Mouse (Mus musculus): ENCODE measurements around the gene 5330417H12Rik.

The 5330417H12Rik gene

DNA sequence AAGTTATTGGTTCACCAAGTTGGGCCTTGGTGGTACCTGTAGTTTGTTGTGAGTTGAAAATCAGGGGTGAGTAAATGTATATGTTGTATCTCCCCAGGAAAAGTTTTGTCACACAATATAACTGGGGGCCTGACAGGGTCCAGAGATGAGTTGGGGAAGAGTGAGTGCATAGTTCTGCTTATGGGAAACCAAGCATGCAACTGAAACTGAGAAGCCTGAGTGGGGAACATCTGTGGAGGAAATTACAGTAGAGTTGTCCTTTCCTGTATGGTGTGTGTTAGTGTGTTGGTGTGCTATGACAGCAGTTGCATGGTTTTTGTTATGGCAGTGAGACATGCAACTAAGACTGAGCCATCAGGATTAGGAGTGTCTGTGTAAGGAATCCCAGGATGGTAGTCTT, 3.4 kb upstream of the 5330417H12Rik start:
- in situ Hi-C loops (cut with MboI, MseI), result no loop called here

DNA sequence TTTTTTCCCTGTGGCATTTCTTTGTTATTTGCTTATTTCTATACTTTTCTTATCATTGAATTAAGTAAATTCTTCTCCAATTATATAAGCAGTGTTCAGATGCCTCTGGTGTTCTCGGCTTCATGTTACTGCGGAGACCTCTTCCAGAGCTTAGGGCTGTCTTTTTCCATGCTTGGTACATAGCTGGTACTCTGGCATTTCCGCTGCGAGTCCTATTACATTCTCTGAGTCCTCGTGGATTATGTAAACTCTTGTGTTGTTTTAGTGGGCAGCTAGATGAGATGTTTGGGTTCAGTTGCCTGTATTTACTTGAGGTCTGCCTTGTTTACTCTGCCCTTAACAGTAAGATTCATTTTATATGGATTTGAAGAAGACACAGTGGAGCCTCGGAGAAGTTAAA, 820 bp upstream of the 5330417H12Rik start:
- in situ Hi-C loops (cut with MboI, MseI), result no loop called here

DNA sequence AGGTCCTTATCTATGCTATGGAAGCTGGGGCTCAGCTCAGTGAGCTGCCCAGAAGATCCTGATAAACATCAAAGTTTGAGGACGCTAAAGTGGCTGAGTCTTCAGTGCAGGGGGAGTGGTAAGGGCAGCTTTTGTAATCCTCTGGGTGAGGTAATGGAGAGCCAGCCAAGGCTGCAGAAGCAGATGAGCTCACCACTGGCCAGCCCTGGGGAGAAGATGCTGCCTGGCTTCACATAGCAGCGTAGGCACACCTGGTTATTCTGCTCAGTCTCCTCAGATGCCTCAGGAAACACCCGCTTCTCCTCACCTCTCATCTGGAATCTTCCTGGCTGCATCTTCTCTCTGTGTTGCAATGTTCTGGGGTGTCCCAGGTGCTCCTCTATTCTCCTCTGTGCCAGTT, 529 bp downstream of the 5330417H12Rik start:
- in situ Hi-C loops (cut with MboI, MseI), result no loop called here

DNA sequence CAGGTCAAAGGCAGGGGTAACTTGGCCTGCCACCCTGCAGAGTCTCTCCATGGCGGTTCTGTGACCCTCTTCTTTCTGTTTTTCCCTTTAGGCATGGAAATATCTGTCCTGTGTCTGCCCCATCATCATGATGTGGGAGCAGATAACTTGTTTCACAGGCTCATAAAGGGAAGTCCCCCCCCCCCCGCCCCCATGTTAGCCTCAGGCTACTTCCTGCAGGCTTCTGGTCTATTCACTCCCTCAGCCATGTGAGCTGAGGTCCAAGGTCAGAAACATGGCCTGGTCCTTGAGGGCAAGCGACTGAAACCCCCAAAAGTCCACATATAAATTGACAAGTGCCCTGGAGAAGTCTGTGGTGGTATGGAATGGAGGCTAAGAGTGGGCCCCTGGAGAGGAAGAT, 4.8 kb downstream of the 5330417H12Rik start:
- in situ Hi-C loops (cut with MboI, MseI), result no loop called here

DNA sequence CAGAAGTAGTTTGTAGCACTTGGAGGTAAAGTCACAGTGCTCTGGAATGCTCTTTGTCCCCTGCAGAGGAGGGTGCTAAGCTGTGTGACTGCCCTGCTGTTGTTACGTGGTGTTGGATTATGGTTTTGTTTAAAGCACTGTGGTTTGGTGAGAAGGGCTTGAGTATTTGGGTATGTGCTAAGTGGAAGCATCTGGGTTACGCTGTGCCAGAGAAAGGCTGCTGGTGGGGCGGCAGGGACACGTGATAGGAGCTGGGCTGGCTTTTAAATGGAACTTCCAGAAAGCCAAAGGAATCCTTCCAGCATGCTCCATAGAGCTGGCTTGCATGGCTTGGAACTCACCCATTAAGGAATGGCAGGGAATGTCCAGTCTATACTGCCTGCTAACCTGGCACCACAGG, 5.7 kb downstream of the 5330417H12Rik start:
- in situ Hi-C loops (cut with MboI, MseI), result no loop called here

DNA sequence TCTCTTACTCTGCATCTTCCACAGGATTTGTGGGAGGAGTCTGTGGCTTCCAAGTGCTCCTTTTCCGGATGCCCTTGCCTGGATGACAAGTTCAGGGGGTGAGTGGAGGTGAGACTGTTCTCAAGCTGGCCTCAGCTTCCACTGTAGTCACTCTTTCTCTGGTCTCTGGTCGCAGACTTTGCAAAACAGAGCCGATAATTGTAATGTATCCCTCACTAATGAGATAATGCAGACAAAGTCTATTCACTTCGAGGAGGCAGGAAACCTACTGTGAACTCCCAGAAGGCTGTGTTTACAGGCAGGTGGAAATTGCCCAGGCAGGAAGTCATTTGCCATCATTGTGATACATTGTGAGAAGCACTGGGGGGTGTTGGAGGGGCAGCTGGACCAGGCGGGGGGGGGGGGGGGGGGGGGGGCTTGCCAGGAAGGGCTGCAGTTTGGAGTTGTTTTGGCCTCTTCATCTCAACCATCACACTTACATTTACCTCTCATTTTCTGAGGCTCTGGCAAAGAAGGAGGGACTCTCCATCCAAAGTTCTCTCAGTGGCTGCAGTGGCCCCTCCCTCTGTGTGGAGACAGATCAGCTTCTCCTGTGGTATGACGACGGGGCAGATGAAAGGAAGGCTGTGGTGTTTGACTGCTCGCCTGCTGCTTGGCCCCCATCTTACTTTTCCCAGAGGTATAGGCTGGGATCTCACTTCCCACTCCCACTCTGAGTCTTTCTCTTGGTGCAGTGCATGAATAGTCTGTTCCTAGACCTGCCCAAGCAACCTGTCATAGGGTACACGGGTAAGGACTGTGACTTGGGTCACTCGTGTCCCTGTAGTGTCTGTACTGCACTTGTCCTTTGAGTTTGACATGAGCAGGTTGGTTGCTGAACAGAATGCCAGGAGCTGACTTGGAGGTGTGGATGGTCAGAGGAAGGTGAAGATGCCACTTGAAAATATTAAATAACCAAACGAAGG, 6.7 kb downstream of the 5330417H12Rik start:
- in situ Hi-C loops (cut with MboI, MseI), result no loop called here

DNA sequence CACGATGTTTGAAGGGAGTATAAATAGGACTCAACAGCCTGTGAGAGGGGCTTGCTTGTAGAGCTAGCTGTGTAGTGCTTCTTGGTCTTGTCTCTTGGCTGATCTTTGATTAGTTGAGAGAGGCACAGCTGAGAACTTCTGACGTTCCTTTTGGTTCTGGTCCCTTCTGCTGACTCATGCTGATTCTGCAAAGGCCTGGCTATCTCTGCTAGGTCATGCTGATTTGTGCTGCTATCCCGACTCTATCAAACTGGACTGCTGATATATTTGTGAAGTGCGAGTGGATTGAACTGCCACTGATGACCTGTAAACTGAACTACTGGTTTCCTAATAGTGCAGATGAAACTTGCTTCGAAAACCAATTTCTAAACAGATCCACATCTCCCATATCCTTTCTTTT, 14.1 kb downstream of the 5330417H12Rik start:
- in situ Hi-C loops (cut with MboI, MseI), result no loop called here

DNA sequence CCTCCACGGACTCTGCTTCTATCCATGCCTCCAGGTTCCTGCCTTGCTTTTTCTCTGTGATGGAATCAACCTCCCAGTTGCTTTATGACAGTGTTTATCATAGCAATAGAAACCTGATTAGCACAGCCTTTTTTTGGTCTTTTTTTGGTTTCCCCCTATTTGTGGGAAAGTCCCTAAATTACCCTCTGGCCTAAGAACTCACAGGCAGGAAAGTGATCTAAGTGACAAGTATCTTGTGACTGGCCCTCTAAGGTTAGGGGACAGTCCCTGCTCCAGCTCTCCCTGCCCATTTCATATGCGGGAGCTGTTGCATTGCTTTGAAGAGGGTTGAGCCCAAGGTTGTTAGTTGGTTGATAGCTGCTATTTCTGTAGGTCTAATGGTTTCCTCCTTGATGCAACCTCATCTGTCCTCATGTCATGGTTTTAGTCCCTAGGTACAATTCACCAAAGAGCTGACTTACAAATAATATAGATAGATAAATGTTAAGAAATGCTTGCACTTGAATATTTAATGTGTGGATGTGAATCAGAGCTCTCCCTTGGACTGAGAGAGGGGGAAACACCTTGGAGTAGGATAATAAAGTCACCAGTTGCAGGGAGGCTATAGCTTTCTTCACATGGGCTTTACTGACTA, 15.2 kb downstream of the 5330417H12Rik start:
- in situ Hi-C loops (cut with MboI, MseI), result no loop called here

DNA sequence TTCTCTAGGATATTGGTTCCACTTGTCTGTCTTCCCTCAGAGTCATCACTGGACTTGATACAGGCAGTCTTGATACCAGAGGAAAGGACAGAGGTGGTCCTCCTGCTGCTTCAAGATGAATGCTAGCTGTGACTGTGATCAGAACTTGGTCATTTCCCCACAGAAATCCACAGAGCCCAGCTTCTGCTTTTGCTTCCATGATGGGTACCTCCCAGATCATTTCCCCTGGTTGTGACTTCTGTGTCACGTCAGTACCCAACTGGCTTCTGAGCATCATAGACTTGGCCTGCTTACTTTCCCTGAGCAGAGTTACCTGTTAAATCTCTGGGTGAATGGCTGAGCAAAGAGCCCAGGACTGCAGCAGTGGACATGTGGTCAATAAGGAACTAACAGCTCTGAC, 17.2 kb downstream of the 5330417H12Rik start:
- in situ Hi-C loops (cut with MboI, MseI), result no loop called here

DNA sequence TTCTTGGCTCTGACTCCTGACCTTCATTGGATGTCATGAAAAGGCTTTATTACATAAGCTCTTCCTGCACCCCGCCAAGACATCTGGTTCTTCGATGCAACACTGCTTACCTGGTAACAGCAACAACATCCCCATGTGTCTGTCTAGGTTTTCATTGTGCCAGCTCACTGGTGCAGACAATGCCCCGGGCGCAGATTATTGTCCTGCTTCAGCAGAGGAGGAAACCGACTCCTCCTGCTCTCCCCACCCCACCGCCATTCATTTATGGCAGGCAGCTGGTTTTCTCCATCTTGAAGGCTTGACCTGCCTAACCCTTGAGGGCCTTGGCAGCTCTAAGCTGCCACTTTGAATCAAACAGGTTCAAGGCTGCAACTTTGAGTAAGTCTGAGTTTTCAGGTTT, 22.0 kb downstream of the 5330417H12Rik start:
- in situ Hi-C loops (cut with MboI, MseI), result no loop called here

DNA sequence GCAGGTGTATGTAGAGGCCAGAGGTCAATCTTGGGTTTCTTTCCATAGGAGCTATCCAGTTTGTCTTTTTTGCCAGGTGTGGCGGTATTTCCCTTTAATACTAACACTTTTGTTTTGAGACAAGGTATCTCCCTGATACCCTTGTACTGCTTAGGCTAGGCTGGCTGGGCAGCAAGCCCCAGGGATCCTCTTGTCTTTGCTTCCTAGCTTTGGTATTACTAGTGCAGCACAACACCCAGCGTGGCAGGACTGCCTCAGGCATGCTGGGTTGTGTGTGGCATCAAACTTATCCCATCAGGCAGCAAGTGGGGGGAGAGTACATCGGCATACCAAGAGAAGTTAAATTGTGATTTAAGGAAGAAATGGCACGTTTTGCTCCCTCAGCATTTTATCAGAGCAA, 22.5 kb downstream of the 5330417H12Rik start:
- in situ Hi-C loops (cut with MboI, MseI), result no loop called here

DNA sequence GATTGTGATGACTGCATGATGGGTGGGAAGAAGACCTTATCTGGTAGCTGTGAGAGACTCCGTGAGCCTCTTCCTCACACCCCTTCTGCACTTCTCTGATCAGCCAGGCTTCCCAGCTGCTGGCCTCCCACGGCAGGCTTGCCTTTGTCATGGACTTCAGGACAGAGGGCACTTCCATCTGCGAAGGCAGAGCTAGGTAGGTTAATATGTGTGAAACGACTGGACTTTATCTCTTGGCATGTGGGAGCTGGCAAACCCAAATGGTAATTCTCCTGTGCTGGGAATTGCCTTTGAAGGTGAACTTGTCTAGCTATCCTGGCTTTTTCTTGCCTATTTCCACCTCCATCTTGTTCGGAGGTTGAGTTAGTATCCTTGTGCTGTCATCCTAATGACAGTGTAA, 24.3 kb downstream of the 5330417H12Rik start:
- in situ Hi-C loops (cut with MboI, MseI), result no loop called here

DNA sequence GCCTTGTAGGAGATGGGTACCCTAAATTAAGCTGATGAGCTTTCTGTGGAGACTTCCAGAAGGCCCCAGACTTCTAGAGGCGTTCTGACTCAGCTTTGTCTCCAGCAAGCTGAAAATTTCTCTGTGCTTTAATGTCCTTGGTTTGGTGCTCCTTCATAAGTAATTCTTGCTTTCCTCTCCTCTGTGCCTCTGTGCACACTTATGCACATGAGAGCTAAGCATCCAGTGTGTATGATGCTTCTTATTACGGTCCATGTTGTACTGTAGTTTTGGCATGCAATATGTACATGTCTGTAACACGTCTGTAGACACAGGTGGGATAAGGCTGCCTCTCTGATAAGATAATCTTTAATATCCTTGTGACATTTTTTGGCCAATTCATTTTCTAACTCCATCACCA, 27.0 kb downstream of the 5330417H12Rik start:
- in situ Hi-C loops (cut with MboI, MseI), result no loop called here

DNA sequence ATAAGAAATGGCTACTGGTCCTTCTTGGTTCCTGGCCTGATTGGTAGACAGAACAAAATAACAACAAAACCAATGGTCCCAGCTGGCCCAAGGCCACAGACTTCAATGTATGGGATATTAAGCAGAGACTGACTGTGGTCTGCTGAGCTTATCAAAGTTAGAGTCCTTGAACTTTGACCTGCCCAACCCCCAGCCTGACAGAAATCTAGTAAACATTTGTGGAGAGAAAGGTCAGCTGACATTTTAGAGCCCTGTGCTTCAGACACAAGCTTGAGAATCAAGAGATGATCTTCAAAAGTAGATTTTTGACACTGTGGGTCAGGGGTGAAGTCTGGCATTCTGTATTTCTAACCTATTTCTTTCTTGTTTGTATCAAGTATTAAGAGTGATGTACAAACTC, 28.2 kb downstream of the 5330417H12Rik start:
- in situ Hi-C loops (cut with MboI, MseI), result no loop called here

DNA sequence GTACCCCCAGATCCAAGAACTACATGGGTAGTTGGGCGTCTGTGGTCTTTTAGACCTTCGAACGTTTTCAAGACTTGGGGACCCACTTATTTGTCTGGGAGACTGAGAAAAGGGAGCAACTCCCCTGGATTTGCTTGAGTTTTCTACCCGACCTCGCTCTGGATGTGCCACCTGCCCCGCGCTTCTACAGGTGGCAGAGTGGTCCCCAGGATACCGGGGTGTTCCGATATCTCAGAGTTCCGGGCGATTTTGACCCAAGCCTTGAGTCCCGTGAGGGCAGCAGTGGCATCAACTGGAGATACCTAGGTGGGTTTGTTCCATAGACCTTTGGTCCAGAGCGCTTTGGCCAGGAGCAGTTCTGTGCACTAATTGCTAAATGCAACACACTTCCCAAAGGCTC, 29.5 kb downstream of the 5330417H12Rik start:
- in situ Hi-C loops (cut with MboI, MseI), result no loop called here

DNA sequence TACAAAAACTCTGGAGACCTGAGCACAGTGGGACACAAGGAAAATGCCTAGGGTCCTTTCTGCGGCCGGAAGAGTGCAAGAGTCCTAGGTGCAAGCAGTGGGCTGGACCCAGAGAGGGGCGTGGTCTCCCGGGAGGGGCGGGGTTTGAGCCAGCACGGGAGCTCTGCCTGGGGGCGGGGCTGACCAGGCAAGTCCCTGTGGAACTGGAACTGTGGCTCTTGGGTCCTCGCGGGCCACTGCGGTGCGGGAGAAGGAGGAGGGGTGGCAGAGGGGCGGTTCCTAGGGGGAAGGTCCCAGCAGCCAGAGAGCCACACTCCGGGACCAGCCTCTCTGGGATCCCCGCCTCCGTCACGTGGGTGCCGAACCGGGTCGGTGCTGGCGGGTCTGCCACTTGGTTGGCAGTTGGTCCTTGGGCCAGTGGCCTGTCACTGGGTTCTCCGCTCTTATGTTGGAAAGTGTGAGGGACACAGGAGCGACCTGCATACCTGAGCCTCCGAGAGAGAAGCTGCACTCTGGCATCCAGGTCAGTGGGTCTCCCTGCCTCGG, 30.0 kb downstream of the 5330417H12Rik start, which contains the start of gene Ppfibp2:
Gene Ppfibp2, plus strand, starts transcription at position 351 of the 546 bp plus-strand sequence.
- in situ Hi-C loops (cut with MboI, MseI), result no loop called here

DNA sequence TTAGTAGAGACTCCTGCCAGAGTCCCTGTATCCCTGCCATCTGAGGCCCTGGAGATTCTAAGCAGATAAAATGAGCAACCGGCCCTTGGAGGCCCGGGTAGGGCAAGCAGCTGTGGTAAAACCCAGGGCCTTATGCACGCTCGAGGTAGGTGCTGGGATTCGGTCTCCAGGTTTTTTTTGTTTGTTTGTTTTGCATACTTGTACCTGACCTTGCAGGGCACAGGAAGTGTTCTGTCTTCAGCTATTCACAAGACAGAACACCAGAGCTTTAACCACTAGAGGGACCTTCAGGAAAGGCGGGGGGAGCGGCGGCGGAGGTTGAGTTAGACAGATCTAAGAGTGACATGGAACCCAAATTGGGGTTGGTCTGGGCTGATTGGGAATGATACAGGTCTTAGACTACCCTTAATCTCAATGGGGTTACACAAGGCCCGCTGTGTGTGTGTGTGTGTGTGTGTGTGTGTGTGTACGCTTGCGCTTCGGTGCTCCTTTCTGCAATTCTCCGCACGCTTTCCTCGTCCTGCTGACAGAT, 30.6 kb downstream of the 5330417H12Rik start:
- in situ Hi-C loops (cut with MboI, MseI), result no loop called here

DNA sequence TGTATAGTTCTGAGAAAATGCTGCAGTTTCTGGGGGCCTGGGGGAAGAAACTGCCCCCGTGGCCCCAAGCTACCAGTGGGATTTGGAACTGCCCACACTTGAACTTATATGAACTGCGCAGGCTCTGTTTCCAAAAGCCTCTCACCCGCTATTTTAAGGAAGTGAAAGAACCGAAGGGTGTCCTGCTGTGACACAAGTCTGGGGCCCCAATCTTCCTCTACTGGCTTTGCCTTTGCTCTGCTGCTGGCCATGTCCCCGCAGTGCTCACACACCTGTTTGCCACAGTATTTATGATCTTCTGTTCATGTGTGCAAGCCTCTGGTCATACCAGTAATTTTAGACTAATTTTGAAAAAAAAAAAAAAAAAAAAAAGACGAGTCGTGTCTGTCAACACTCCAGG, 31.1 kb downstream of the 5330417H12Rik start:
- in situ Hi-C loops (cut with MboI, MseI), result no loop called here

DNA sequence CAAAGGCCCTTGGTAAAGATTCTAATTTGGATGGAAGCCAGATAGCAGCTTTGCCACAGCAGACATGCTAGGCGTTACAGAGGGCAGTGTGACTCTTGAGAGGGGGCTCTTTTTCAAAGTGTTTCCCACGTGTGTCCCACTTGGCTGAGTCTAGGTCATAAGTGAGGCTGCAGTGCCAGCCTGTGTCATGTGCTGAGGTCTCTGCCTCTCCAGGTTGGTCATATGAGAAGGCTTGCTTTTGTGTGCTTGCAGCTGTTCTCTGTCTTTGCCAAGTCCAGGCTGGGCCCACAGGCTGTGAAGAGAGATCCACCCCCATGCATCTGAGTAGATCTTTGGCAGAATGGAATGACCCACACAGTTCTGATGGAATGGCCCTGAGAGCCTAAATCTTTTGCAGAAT, 32.3 kb downstream of the 5330417H12Rik start:
- in situ Hi-C loops (cut with MboI, MseI), result no loop called here

DNA sequence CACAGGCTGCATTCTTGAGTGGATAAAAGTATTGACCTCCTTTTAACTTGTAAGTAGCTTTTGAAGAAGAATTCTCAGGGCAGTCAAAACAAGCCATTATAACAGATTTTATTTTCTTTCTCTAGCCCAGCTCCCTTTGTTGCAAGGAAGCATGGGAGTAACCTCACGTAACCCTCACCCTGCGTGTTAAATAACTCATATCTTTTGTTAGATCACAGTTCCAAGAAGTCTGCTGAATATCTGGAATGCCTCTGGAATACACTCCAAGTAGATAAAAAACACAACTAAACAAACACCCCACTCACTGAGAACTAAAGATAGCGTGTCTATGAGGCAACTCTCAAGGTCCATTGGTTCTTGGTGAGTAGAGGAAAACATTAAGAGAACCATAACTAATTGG, 50.7 kb downstream of the 5330417H12Rik start:
- in situ Hi-C loops (cut with MboI, MseI), result no loop called here
